Mouse (Mus musculus) heart, postnatal 36 days (tissue): ENCODE data around the gene Zfp661. TPM values are rescaled to one million over a fixed set of nuclear protein-coding genes. Genes with fewer than 3 reads are reported as not detected.

Source experiments
- DNase-seq, 2 experiments: peaks; one replicate each; pipeline ENCODE4 v3.0.0; 2021 to 2022
- intact Hi-C: fragments of 180-260 bp; cut with DNase I; formaldehyde crosslinking; loops from one replicate; pipeline ENCODE4 v1.15.1; 2025
- total RNA-seq, 2 experiments: library from RNA; stranded (reverse); gene quantifications; 2 replicates each; pipeline ENCODE4 v1.2.3; 2021

Gene Zfp661
- total RNA-seq, 2 experiments from 2014 or later = 1.3 to 1.6 TPM

GRCm38 (mm10) chr2:127559070-127559966 is 27.6 kb downstream of the Zfp661 start:
- peak; percentile 74 to 75 for DNase-seq
- intact Hi-C loops = loop anchor here (1.0 to 5.0 kb wide), 3 partner anchors 52 to 197 kb away; partner anchors contain the start of gene Adra2b

- no peak for DNase-seq
- intact Hi-C loops = loop anchor here (2.0 kb wide), 1 partner anchor 44 kb away; no protein-coding TSS in a partner anchor
Measured at GRCm38 (mm10) chr2:127551078-127551477, 35.8 kb downstream of the Zfp661 start.

GRCm38 (mm10) chr2:127550446-127550845 is 36.4 kb downstream of the Zfp661 start:
- no peak for DNase-seq
- intact Hi-C loops = loop anchor here (2.0 kb wide), 1 partner anchor 44 kb away; no protein-coding TSS in a partner anchor

- intact Hi-C loops = loop anchor here (2.0 kb wide), 1 partner anchor 43 kb away; no protein-coding TSS in a partner anchor
- no peak for DNase-seq
Measured at GRCm38 (mm10) chr2:127549711-127550110, 37.2 kb downstream of the Zfp661 start.

- DNase-seq = no peak
- intact Hi-C loops = no loop called here
Measured at GRCm38 (mm10) chr2:127548342-127549074, 38.4 kb downstream of the Zfp661 start.

- intact Hi-C loops = no loop called here
- no peak for DNase-seq
Measured at GRCm38 (mm10) chr2:127541697-127542096, 45.2 kb downstream of the Zfp661 start.

- DNase-seq = no peak
- intact Hi-C loops = no loop called here
Measured at GRCm38 (mm10) chr2:127541185-127541584, 45.7 kb downstream of the Zfp661 start, which contains the start of gene Prom2. Gene Prom2, minus strand, starts transcription at chr2:127541467.

- intact Hi-C loops = no loop called here
Measured at GRCm38 (mm10) chr2:127539494-127539893, 47.4 kb downstream of the Zfp661 start.

GRCm38 (mm10) chr2:127537548-127537947 is 49.3 kb downstream of the Zfp661 start:
- intact Hi-C loops = no loop called here
- no peak for DNase-seq

More at GRCm38 (mm10) chr2:127539494-127539893, 47.4 kb downstream of the Zfp661 start:
- DNase-seq = no peak

- intact Hi-C loops = no loop called here
- no peak for DNase-seq
Measured at GRCm38 (mm10) chr2:127535363-127535762, 51.5 kb downstream of the Zfp661 start.

GRCm38 (mm10) chr2:127532379-127532778 is 54.5 kb downstream of the Zfp661 start:
- intact Hi-C loops = no loop called here
- DNase-seq = no peak

- intact Hi-C loops = no loop called here
- no peak for DNase-seq
Measured at GRCm38 (mm10) chr2:127531592-127531991, 55.3 kb downstream of the Zfp661 start.

GRCm38 (mm10) chr2:127530418-127530817 is 56.5 kb downstream of the Zfp661 start:
- no peak for DNase-seq
- intact Hi-C loops = no loop called here

- DNase-seq = no peak
- intact Hi-C loops = no loop called here
Measured at GRCm38 (mm10) chr2:127525004-127525775, 61.7 kb downstream of the Zfp661 start.

Other genes with a start within 250 kb of the Zfp661 start
- not detected for gene Astl, start 248.5 kb downstream of the Zfp661 start, total RNA-seq
- 1 to 10 TPM in 1 of 2 experiments, under 1 TPM in 1; 0.80 to 1.2 TPM for gene Adra2b, start 223.9 kb downstream of the Zfp661 start, total RNA-seq
- not detected for gene Gpat2, start 161.9 kb downstream of the Zfp661 start, total RNA-seq
- 10 to 100 TPM; 34.1 to 44.3 TPM for gene Fahd2a, start 142.5 kb downstream of the Zfp661 start, total RNA-seq
- gene Kcnip3, start 65.0 kb downstream of the Zfp661 start, total RNA-seq = 1 to 10 TPM in 1 of 2 experiments, under 1 TPM in 1; 0.94 to 1.9 TPM
- under 1 TPM in 1 of 2 experiments, not detected in 1; 0.81 TPM for gene Prom2, start 45.6 kb downstream of the Zfp661 start, total RNA-seq
- gene Mrps5, start 128 bp upstream of the Zfp661 start, total RNA-seq = 10 to 100 TPM; 95.9 to 98.5 TPM
- gene Mal, start 69.6 kb upstream of the Zfp661 start, total RNA-seq = 1 to 10 TPM; 5.4 to 9.3 TPM
- 1 to 10 TPM; 7.0 to 7.1 TPM for gene Mall, start 142.8 kb upstream of the Zfp661 start, total RNA-seq
- gene Nphp1, start 201.8 kb upstream of the Zfp661 start, total RNA-seq = 1 to 10 TPM; 7.6 to 9.0 TPM
- 10 to 100 TPM; 53.7 to 56.8 TPM for gene Mtln, start 205.4 kb upstream of the Zfp661 start, total RNA-seq
- under 1 TPM; 0.30 to 0.50 TPM for gene Bub1, start 244.8 kb upstream of the Zfp661 start, total RNA-seq